Mouse (Mus musculus): ENCODE data around the gene Manba. TPM values are rescaled to one million over a fixed set of nuclear protein-coding genes. Genes with fewer than 3 reads are reported as not detected.

Gene Manba
- polyA plus RNA-seq, 1 experiment from 2014 or later = 4.3 TPM

GRCm38 (mm10) chr3:135610221-135610620, 124.8 kb downstream of the Manba start:
- Histone ChIP-seq H3K27me3 (replicated peaks; ENCODE audit: control insufficient read depth, insufficient read depth, low read length) (no peaks in the 10 kb centered on the region), H3K4me1 (replicated peaks; ENCODE audit: control insufficient read depth, insufficient read depth, low read length) (no peaks in the 10 kb centered on the region; the same call in 1 of the 2 replicates), H3K4me3 (replicated peaks; ENCODE audit: low read length) (no peak overlapping the region), H3K36me3 (ENCODE audit: control insufficient read depth, insufficient read depth) (no peaks in the 10 kb centered on the region), H3K4me2 (ENCODE audit: low read length) (no peak overlapping the region), H3K27ac (ENCODE audit: low read length) (no peak overlapping the region), H3K9me3 (ENCODE audit: control insufficient read depth, low read length) (no peaks in the 10 kb centered on the region), H3K9ac (replicated peaks; ENCODE audit: low read depth, low read length) (no peak overlapping the region)
- WGBS = 39% methylated on average over 3 of the region's 3 CpGs
- peak; percentile 86 for ATAC-seq

DNA sequence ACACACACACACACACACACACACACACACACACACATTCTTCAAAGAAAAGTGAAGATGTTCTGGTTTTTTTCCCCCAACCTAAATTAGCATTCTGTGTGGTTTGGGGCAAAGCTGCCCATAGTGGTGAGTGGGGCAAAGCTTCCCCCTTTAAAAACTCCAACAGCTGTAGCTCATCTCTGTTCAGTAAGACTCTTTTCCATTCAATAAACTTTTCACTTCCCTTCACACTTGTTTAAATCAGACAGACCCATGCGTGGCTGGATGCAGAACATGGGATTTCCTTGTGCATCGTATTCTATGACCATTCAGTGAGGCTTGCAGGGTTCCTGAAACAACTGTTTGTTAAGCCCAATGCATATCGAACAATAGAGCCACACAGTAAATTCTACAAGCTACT, 129.0 kb downstream of the Manba start:
- Histone ChIP-seq H3K4me3 (replicated peaks; ENCODE audit: low read length) (no peak overlapping the region), H3K27ac (ENCODE audit: low read length) (no peak overlapping the region), H3K4me1 (replicated peaks; ENCODE audit: control insufficient read depth, insufficient read depth, low read length) (no peaks in the 10 kb centered on the region; the same call in 1 of the 2 replicates), H3K36me3 (ENCODE audit: control insufficient read depth, insufficient read depth) (0 out of 2 replicates have a peak, but pooled peaks cover 2% of the 10 kb centered on the region), H3K9me3 (ENCODE audit: control insufficient read depth, low read length) (no peaks in the 10 kb centered on the region), H3K4me2 (ENCODE audit: low read length) (no peak overlapping the region), H3K9ac (replicated peaks; ENCODE audit: low read depth, low read length) (no peak overlapping the region), H3K27me3 (replicated peaks; ENCODE audit: control insufficient read depth, insufficient read depth, low read length) (no peaks in the 10 kb centered on the region)
- WGBS = 84% methylated on average over 3 of the region's 3 CpGs
- ATAC-seq = no peak

GRCm38 (mm10) chr3:135616730-135617129, 131.3 kb downstream of the Manba start:
- no peak overlapping the region for H3K4me2 ChIP-seq (ENCODE audit: low read length)
- H3K27me3 ChIP-seq (replicated peaks; ENCODE audit: control insufficient read depth, insufficient read depth, low read length) = no peaks in the 10 kb centered on the region
- no peaks in the 10 kb centered on the region for H3K4me1 ChIP-seq (replicated peaks; ENCODE audit: control insufficient read depth, insufficient read depth, low read length)
- no peaks in the 10 kb centered on the region for H3K9me3 ChIP-seq (ENCODE audit: control insufficient read depth, low read length)
- ATAC-seq = no peak
- WGBS = 94% methylated on average over 7 of the region's 7 CpGs
- H3K27ac ChIP-seq (ENCODE audit: low read length) = no peak overlapping the region
- H3K4me3 ChIP-seq (replicated peaks; ENCODE audit: low read length) = no peak overlapping the region
- no peak overlapping the region for H3K9ac ChIP-seq (replicated peaks; ENCODE audit: low read depth, low read length)
- 0 out of 2 replicates have a peak, but pooled peaks cover 2% of the 10 kb centered on the region for H3K36me3 ChIP-seq (ENCODE audit: control insufficient read depth, insufficient read depth)

Other genes with a start within 250 kb of the Manba start
- gene Bdh2, start 204.4 kb upstream of the Manba start, polyA plus RNA-seq (2015; fragmentation: Nextera tagmentation; extraction: Ambion mirVana) = 2.1 and 3.4 TPM in 2 replicates
- gene Slc9b2, start 177.9 kb upstream of the Manba start, polyA plus RNA-seq (2015; fragmentation: Nextera tagmentation; extraction: Ambion mirVana) = 1.3 and 2.1 TPM in 2 replicates
- gene Slc9b1, start 137.6 kb upstream of the Manba start, polyA plus RNA-seq (2015; fragmentation: Nextera tagmentation; extraction: Ambion mirVana) = not detected in 2 replicates
- 63.7 and 72.5 TPM in 2 replicates for gene Cisd2, start 61.7 kb upstream of the Manba start, polyA plus RNA-seq (2015; fragmentation: Nextera tagmentation; extraction: Ambion mirVana)
- 383 and 423 TPM in 2 replicates for gene Ube2d3, start 47.5 kb upstream of the Manba start, polyA plus RNA-seq (2015; fragmentation: Nextera tagmentation; extraction: Ambion mirVana)
- gene Nfkb1, start 205.9 kb downstream of the Manba start, polyA plus RNA-seq (2015; fragmentation: Nextera tagmentation; extraction: Ambion mirVana) = 6.6 and 7.1 TPM in 2 replicates

Measured in forebrain, embryonic 16.5 days (tissue).